Mouse (Mus musculus) urinary bladder, postnatal 10 days (tissue): ENCODE data around the gene Clec16a.

ENCODE experiments used
- DNase-seq: peaks from one replicate; pipeline ENCODE4 v3.0.0; 2022; ENCODE audit warnings: low spot score

The Clec16a gene

GRCm38 (mm10) chr16:10683193-10684000, 138.3 kb downstream of the Clec16a start:
- no peak for DNase-seq

GRCm38 (mm10) chr16:10689748-10690318, 144.7 kb downstream of the Clec16a start:
- no peak for DNase-seq

GRCm38 (mm10) chr16:10690442-10690841, 145.3 kb downstream of the Clec16a start:
- DNase-seq, result no peak

DNA sequence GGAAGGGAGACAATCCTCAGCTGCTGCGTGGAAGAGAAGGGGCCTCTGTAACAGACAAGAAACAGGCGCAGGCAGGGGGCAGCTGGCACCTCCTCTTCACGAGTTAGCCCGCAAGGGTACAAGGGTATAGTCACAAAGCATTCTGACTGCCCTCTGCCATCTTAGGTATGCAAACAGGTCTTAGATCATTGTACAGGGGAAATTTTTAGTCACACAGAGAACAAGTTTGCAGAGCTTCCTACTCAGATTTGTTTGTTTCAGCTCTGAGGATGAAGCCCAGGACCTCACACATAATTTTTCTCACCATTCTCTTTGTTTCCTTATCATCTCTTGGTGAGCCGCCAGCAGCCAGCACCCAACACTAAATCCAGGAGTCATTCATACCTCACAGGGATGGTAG, 146.6 kb downstream of the Clec16a start:
- DNase-seq, result no peak

DNA sequence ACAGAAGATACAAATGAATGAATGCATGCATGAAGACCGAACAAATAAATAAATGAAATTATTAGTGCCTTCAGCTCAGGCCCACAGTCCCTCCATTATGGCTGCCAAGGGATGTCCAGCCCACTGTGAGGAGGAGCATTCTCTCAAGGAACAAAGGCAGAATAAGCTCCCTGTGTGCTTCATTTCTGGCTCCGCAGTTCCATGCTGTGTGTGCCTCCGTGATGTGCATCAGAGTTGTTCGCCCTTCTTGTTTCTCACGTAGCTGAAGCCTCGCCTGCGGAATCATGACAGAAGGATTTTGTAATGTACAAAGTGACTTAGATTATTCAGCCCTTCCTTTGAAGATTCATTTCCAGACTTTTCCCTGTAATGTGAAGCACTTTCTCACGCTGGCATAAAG, 147.7 kb downstream of the Clec16a start:
- no peak for DNase-seq

DNA sequence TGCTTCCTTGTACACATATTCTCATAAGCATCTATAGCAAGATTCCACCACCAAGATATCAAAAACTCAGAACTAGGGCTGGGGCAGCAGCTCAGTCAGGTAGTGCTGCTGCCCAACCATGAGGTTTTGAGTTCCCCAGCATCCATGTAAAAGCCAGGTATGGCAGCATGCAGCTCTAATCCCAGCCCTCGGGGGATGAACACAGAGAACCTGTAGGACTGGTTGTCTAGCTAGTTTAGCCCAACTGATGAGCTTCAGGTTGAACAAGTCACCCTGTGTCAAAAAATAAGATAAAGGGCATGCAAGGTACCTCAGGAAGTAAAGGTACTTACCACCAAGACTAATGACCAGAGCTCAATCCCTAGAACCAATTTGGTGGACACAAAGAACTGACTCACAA, 148.3 kb downstream of the Clec16a start:
- no peak for DNase-seq

- DNase-seq, result no peak
Measured at GRCm38 (mm10) chr16:10694414-10694851, 149.3 kb downstream of the Clec16a start.

- DNase-seq, result no peak
Measured at GRCm38 (mm10) chr16:10697861-10698659, 152.9 kb downstream of the Clec16a start.

GRCm38 (mm10) chr16:10699316-10699715, 154.2 kb downstream of the Clec16a start:
- no peak for DNase-seq

GRCm38 (mm10) chr16:10700160-10700559, 155.0 kb downstream of the Clec16a start:
- no peak for DNase-seq

DNA sequence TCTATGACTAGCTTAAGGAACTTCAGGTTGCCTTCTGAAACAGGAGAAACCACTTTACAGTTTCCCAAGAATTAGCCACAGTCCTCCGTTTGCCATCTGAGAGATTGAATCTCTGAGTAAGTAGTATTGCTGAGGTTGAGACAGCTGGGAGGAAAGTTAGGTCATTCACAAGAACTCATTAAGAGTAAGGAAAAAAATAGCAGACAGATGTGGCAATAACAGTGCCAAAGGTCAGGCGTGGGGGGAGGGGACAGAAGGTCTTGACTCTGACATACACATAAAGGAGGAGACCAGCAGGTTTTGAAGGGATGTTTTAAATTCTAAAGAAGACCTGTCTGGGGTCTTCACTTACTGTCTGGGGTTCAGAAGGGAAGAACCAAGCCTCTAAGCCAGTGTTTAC, 157.3 kb downstream of the Clec16a start:
- no peak for DNase-seq

DNA sequence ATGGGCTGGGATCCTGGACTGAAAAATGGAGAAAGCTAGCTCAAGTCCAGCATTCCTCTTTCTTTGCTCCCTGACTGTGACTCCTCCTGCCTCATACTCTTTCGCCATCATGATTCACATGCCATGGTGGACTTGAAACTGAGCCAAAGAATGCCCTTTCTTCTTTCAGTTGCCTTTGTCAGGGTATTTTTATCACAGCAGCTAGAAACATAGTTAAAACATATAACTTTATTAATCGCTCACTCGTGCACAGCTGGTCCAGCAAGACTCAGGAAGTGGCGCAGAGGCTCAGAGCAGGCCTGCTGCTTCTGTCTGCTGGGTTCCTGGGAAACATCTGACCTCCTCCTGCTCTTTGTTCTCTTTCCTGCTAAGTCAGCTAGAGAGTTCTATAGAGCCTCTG, 158.8 kb downstream of the Clec16a start:
- no peak for DNase-seq

GRCm38 (mm10) chr16:10705396-10705795, 160.3 kb downstream of the Clec16a start:
- no peak for DNase-seq

DNA sequence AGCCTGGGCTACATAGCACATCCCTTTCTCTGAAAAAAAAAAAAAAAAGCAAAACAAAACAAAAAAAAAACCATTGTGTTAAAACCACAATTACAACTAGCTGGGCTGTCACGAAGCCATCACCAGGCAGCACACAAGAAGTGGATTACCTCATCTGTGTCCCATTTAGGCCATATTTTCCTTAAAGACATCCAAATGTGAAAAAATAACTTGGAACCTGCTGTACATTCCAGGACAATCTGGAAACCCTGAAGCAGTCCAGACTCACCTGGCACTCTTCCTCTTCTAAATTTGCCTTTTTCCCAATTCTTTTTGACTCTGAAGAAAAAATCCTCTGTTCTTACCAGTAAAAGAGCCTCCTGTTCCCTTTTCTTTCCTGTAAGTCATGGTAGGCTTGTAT, 166.4 kb downstream of the Clec16a start:
- DNase-seq, result no peak

- DNase-seq, result no peak
Measured at GRCm38 (mm10) chr16:10713041-10713440, 167.9 kb downstream of the Clec16a start.

DNA sequence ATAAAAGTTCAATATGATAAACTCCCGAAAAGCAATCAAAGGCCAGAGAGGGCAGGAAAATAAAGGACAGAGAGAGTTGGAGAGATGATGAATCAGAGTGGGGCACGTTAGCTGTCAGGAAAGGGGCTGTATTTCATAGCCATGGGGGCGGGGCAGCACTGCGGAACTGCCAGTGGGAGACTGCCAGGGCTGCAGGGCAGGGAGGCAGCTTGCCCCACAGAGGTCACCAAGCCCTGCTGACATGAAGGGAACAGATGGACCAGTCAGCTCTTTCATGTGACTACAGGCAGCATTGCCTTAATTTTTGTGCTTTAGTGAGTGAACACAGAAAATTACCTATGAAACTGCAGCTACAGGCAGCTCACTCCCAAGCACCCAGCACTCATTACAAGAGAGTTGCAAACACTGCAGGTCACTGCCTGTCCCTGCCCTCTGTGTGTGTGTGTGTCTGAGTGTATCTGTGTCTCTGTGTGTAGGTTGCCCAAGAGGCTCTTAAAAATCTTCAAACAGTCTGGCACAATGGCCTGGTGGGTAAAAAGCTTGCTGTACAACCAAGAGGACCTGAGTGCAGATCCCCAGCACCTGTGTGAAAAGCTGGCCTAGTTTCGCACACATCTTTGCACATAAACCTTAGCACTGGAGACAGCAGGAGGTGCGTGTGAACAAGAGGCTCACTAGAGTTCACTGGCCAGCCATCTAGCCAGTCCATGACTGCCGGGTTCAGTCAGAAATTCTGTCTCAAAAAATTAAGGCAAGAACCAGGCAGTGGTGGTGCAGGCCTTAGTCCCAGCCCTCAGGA, 168.5 kb downstream of the Clec16a start:
- DNase-seq, result no peak

- no peak for DNase-seq
Measured at GRCm38 (mm10) chr16:10715211-10715610, 170.1 kb downstream of the Clec16a start.

DNA sequence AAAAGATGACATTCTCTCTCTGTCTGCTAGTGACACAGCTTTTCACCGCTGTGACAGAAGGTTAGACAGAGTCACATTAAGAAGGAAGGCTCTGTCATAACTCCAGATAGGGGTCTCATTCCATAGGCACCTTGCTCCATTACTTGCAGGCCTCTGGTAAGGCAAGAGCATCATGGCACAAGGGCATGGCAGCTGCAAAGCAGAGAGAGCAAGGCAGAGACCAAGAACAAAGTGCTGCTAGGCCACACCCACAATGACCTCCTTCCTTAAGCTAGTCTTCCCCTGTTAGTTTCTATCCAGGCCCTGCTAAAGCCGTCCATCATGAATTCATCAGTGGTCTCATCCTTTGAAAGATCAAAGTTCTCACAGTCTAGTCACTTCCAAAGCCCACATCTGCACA, 170.5 kb downstream of the Clec16a start:
- no peak for DNase-seq

DNA sequence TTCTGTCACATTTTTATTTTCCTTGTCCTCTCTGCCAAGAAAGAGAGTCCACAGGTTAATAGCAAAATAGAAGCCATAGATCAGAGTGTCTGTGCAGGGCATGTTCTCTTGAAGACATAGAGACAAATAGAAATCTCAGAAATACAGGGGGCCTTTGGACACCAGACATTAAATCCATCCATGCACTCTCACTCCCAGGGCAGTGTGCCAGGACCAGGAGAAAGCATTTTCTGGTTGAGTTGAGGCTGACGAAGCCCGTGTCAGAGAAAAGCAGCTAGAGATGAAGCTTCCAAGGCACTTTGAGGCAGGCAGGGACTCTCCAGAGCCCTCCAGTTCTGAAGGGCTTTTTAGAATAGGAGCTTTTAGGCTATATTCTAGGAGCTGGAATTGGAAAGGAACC, 171.6 kb downstream of the Clec16a start:
- DNase-seq, result no peak

- no peak for DNase-seq
Measured at GRCm38 (mm10) chr16:10719971-10720370, 174.8 kb downstream of the Clec16a start.

DNA sequence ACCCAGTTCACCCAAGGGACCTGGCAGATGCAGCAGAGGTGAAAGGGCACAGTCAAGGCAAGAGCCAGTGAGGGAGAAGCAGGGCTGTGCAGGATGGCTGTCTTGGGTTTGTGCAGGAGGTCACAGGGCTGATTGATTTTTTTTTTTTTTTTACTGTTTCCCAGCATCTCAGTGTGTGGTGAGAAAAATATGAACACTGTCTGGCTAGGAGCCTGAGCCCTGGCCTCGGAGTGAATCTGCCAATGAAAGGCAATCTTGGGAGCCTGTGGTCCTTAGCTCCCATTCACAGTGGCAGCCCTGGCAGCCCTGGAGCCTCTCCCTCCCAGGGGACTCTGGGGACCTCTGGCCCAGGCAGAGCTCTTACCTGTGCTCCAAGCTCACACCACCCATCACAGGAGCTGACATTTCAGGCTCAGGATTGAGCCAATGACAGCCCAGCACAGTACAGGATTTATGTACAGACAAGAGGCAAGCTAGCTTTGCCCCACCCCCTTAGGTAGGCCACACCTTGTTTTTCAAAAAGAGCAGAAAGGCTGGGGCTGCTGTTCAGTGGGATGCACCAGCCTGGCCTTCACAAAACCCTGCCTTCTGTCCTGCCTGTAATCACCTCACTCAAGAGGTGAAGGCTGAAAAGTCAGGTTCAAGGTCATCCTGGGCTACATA, 177.9 kb downstream of the Clec16a start:
- DNase-seq, result no peak
